Mouse (Mus musculus): Measurements from ENCODE around the gene Acvr2a.

Acvr2a gene

GRCm38 (mm10) chr2:48885945-48886344 lies 72.0 kb downstream of the Acvr2a start:
- DNase-seq, result peak; percentile 75

DNA sequence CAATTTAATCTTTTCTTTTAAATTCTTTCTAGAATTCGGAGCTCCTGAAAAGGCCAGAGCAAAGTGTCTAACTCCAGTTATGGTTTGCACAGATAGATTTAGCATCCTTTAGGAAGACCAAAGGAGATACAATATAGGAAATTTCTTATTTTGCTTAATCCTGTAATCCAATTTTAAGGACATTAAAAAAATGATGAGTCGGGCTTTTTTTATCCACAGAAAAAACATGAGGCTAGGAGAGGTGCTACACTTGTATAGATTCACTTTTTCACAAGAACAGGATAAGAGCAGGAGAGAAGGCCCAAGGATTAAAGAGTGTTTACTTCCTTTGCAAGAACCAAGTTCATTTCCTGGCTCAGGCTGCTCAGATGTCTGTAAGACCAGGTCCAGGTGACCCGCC lies 81.3 kb downstream of the Acvr2a start:
- no peak for DNase-seq

DNA sequence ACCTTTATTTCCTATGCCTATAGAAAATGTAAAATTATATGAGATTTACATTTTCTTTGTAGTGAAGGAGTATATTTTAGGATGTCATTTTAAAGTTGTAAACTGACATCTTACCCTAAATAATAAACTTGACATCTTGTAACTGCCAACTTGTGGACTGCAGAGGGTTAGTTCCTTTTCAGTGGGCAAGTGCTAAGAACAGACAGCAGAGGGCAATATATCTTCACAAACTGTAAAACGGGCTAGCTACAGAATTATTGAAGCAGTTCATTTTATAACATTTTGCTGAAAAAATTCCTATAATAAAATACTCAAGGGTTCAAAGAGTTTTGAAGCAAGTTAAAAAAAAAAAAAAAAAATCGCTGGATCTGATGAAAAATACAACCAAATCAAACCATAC lies 95.0 kb downstream of the Acvr2a start:
- DNase-seq, result no peak

DNA sequence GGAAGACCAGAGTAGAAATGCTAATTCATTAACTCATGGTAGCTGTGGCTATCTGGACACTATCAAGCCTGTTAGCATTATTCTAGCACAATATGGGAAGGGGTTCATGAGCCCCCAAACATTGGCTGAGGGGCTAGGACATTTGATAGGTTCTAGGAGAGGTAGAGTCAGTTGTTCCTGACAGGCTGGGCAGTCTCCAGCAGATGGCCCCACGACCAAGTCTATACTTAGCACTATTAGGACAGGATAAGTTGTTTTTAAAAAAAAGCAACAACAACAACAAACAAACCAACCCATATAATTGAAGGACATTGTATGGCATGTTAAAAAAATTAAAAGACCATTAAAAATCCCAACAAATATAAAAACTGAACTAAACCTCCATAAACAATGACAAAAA lies 100.3 kb downstream of the Acvr2a start:
- peak; percentile 24 for DNase-seq

DNA sequence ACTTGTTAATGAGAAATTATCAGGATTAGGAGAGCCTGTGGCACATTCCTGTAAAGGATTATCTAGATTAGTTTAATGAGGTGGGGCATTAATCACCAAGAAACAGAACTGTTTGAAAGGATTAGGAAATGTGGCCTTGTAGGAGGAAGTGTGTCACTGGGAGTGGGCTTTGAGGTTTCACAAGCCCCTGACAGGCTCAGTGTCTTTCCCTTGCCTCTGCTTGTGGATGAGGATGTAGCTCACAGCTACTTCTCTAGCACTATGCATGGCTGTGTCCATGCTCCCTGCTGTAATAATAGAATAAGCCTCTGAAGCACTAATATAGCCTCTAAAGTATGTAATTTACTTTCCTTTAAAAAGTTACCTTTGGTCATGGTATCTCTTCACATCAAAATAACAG lies 101.9 kb downstream of the Acvr2a start:
- no peak for DNase-seq

DNA sequence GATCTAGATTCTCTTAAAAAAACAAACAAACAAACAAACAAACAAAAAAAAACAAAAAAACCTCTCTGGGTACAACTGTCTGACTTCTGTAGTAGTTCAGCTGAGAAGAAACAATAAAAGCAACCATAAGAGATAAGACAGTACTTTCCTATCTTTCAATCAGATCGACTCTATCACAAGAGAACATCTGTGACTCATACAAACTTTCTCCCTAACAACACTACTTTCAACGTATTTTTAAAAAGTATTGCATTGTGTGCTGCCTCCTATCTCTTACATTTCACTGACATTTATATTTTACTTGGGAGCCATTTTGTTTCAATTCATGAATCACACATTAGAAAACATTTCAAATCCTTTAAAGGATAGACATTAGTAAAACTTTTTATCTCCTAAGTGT lies 121.1 kb downstream of the Acvr2a start:
- no peak for DNase-seq

DNA sequence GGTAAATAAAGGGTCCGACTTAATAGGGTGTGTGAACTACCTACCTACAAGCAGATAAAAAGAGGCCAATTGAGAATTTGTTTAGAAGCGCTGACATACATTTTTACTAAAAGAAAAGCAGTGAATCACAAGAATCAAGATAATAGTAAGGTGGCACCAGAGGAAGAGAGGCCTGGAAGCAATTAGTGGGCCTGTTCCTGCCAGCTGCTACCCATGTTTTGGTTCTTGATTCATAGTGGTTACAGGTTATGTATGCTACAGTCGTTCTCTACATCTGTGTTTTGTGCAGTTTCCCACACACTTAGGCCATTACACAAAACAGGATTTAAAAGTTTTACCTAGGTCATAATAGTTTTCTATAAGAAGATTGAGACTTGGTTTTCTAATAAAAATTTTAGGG lies 133.9 kb downstream of the Acvr2a start:
- DNase-seq, result no peak

DNA sequence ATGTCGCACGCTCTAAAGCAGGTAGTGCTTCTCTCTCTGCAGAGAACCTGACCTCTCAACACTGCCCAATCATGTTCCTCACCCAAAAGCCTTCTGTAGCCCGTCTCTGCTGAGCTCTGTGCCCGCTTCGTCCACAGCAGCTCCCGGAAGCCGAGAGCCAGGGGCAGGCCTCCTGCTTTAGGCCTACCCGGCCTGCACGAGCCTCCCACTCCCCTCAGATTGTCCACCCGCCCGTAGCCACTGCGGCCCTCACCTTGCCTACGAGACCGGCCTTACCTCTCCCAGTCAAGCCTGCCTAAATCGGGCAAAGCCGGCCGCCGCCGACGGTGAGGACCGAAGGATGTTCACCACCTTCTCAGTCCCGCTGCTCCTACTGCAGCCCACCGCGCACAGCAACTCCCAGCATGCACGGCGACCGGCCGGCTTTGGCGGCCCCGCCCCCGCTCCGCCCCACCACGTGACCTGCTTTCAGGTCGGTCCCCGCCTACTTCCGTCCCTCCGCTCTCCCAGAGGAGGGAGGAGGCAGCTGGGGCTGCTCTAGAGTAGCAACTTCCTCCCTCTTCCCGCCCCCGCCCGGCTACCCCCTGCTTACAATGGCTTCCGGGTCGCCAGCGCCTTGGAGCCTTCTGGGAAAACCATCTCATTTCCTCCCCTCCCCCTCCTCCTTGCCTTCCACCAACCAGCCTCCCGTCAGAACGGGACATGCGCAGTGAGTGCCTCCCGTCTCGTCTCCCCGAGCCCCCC lies 135.1 kb downstream of the Acvr2a start, which contains the start of gene Mbd5:
Gene Mbd5 (plus strand): TSS at position 668 of the 744 bp plus-strand sequence.
- DNase-seq, result peak; percentile 100

GRCm38 (mm10) chr2:48949743-48950251 lies 135.9 kb downstream of the Acvr2a start:
- peak; percentile 58 for DNase-seq

DNA sequence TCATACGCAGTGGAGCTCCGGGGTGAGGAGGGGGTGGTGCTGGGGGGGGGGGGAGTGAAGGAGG lies 136.2 kb downstream of the Acvr2a start, which contains the start of gene Orc4:
Gene Orc4 (minus strand): TSS at position 26 of the 64 bp plus-strand sequence.
- DNase-seq, result no peak

DNA sequence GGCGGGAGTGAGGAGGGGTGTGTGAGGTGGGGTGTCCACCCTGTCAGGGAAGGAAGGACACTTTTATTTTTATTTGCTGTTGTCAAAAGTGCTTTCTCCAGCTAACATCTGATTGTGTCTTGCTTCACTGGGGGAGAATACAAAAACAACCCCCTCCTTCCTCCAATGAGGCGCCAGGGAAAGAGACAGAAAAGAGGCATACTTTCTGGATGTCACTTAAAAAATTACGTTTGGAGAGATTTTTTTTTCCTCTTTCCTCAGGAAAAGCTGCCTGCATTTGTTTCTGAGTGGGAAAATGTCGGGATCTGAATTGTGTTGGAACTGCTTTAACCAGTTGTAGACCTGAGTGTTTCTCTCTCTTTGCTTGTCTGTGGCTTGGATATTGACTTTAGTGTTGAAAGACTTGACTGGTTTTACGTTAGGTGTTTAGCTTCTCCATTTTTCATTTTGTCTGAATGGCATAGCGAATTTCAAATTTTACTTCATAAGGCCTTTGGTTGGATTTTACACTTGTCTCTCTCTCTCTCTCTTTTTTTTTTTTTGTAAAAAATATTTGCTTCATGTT lies 136.5 kb downstream of the Acvr2a start:
- DNase-seq, result no peak

Measured in kidney, postnatal 10 days (tissue).